Mouse (Mus musculus): ENCODE results near the gene Rpl39.

DNA sequence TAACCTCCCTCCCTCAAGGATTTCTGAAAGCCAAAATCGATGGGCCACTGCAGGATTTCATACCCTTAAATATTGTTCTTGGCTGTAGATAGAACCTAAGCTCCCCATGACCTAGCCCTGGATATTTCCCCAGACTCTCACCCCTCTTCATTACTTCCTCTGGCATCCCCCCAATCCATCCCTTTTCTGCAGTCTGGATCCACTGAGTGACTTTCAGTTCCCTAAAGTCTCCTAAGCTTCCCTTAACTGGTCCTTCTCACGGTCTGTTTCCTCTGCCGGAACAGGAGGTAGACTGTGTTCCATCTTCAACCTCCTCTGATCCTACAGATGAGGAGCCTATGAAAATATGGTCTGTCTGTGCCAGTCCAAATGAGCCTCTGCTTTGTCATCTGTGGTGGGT lies 17.9 kb downstream of the Rpl39 start:
- TF ChIP-seq CTCF (IDR thresholded peaks at IDR 0.05; ENCODE audit: borderline replicate concordance, insufficient read depth, low read depth, low read length) (no peak), POLR2A (IDR thresholded peaks at IDR 0.05; ENCODE audit: borderline replicate concordance, insufficient read depth, low read length) (no peak)
